Mouse (Mus musculus): ENCODE measurements around the gene Foxk1.

- TF ChIP-seq CTCF (IDR thresholded peaks at IDR 0.05; ENCODE audit: extremely low read depth, insufficient read depth, low read length) (no peak), POLR2A (IDR thresholded peaks at IDR 0.05; ENCODE audit: extremely low read depth, insufficient read depth, low read length) (no peak)
Observed at GRCm38 (mm10) chr5:142374343-142374742, 27.0 kb upstream of the Foxk1 start.

Data from cortical plate, adult 2 months (tissue).